Mouse (Mus musculus): ENCODE data around the gene Sez6l. TPM values are rescaled to one million over a fixed set of nuclear protein-coding genes. Genes with fewer than 3 reads are reported as not detected.

Gene Sez6l
- polyA plus RNA-seq, 1 experiment from 2014 or later: 0.28 TPM

DNA sequence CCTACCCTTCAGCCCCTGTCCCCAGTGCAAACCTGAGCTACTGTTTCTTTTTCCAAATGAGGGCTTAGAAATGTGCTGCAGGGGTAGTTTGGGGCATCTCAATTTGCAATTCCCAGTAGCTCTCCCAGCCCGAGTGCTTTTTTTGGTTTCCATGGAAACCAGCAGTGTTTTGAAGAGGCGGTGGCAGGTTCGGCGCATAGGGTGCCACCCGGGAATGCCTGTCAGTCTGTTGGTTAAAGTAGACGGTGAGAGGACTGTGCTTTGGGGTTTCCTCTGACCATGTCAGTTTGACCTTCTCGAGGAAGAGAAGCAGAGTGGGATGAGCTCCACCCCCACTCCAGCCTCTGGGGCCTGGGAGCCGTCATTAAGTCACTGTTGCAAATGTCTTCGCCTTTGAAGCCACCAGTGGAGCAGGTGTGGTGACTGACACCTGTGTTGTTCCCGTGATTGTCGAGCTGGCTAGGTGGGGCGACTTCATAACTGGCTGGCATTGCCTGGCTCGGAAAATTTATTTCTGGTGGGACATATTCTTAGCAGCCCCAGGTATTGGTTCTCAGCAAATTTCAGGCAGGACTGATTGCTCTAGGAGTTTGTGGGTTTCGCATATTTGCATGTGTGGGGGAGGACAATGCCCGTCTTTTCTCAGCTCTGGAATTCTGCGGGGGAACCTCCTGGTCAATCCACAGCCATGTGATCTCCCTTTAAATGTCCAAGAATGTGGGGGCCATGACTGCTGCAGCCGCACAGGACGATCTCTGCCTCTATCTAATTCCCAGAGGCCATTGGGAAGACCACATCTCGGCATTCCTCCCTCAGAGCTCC, 165.3 kb downstream of the Sez6l start:
- 10% methylated on average over 19 of the region's 19 CpGs for WGBS
- H3K4me2 ChIP-seq (ENCODE audit: low read length): peak overlapping the region; percentile 13; the same call in 1 of the 2 replicates
- DNase-seq (ENCODE audit: low spot score): peak; percentile 59

GRCm38 (mm10) chr5:112411072-112411471, 165.9 kb downstream of the Sez6l start:
- H3K4me2 ChIP-seq (ENCODE audit: low read length): no peak overlapping the region
- H3K4me1 ChIP-seq (replicated peaks; ENCODE audit: insufficient read depth, low read length): 0 out of 2 replicates have a peak, but pooled peaks cover 6% of the 10 kb centered on the region
- H3K27me3 ChIP-seq (ENCODE audit: insufficient read depth, low read length): no peaks in the 10 kb centered on the region
- H3K36me3 ChIP-seq (ENCODE audit: insufficient read depth, low read length): no peaks in the 10 kb centered on the region
- H3K9ac ChIP-seq (ENCODE audit: low read depth, low read length): no peak overlapping the region
- no peaks in the 10 kb centered on the region for H3K9me3 ChIP-seq (replicated peaks; ENCODE audit: low read length)
- DNase-seq (ENCODE audit: low spot score) (no peak), ATAC-seq (replicated peaks; ENCODE audit: low FRiP score, low read depth) (no peak)
- no peak overlapping the region for H3K4me3 ChIP-seq (replicated peaks; ENCODE audit: low read depth, low read length)
- 47% methylated on average over 11 of the region's 11 CpGs for WGBS
- TF ChIP-seq CTCF (IDR thresholded peaks at IDR 0.05; ENCODE audit: low read depth): no peak
- no peak overlapping the region for H3K27ac ChIP-seq

More for the DNA sequence above, 165.3 kb downstream of the Sez6l start:
- 0 out of 2 replicates have a peak, but pooled peaks have one; percentile 27 for ATAC-seq (replicated peaks; ENCODE audit: low FRiP score, low read depth)
- Histone ChIP-seq H3K4me1 (replicated peaks; ENCODE audit: insufficient read depth, low read length) (0 out of 2 replicates have a peak, but pooled peaks cover 6% of the 10 kb centered on the region), H3K27me3 (ENCODE audit: insufficient read depth, low read length) (no peaks in the 10 kb centered on the region), H3K36me3 (ENCODE audit: insufficient read depth, low read length) (no peaks in the 10 kb centered on the region), H3K9me3 (replicated peaks; ENCODE audit: low read length) (no peaks in the 10 kb centered on the region), H3K27ac (no peak overlapping the region), H3K4me3 (replicated peaks; ENCODE audit: low read depth, low read length) (no peak overlapping the region), H3K9ac (ENCODE audit: low read depth, low read length) (no peak overlapping the region)
- no peak for TF ChIP-seq CTCF (IDR thresholded peaks at IDR 0.05; ENCODE audit: low read depth)

- no peaks in the 10 kb centered on the region for H3K27me3 ChIP-seq (ENCODE audit: insufficient read depth, low read length)
- ATAC-seq (replicated peaks; ENCODE audit: low FRiP score, low read depth) (no peak), DNase-seq (ENCODE audit: low spot score) (no peak)
- H3K36me3 ChIP-seq (ENCODE audit: insufficient read depth, low read length): no peaks in the 10 kb centered on the region
- H3K4me2 ChIP-seq (ENCODE audit: low read length): no peak overlapping the region
- no peaks in the 10 kb centered on the region for H3K9me3 ChIP-seq (replicated peaks; ENCODE audit: low read length)
- H3K4me3 ChIP-seq (replicated peaks; ENCODE audit: low read depth, low read length): no peak overlapping the region
- H3K4me1 ChIP-seq (replicated peaks; ENCODE audit: insufficient read depth, low read length): 0 out of 2 replicates have a peak, but pooled peaks cover 6% of the 10 kb centered on the region
- no peak overlapping the region for H3K9ac ChIP-seq (ENCODE audit: low read depth, low read length)
- TF ChIP-seq CTCF (IDR thresholded peaks at IDR 0.05; ENCODE audit: low read depth): no peak
- no peak overlapping the region for H3K27ac ChIP-seq
- WGBS: 49% methylated on average over 5 of the region's 5 CpGs
Observed at GRCm38 (mm10) chr5:112409274-112409673, 167.7 kb downstream of the Sez6l start.

DNA sequence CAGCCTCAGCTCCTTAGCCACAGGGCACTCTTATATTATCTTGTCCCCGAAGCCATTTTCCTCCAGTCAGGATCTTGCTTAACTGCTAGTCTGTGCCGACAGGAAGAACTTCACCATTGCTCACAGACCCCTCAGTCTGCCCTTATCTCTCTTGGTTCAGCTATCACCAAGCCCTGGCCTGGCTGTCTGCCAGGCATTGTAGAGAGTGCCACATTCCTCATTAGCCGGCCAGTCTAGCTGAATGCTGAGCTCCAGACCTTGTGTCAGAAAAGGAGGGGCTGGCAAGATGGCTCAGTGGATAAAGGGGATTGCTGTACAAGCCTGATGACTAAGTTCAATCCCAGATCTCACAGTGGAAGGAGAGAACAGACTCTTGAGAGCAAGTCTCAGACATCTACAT, 171.0 kb downstream of the Sez6l start:
- ATAC-seq (replicated peaks; ENCODE audit: low FRiP score, low read depth): no peak
- TF ChIP-seq CTCF (IDR thresholded peaks at IDR 0.05; ENCODE audit: low read depth): no peak
- Histone ChIP-seq H3K36me3 (ENCODE audit: insufficient read depth, low read length) (no peaks in the 10 kb centered on the region), H3K4me1 (replicated peaks; ENCODE audit: insufficient read depth, low read length) (no peaks in the 10 kb centered on the region), H3K9ac (ENCODE audit: low read depth, low read length) (no peak overlapping the region), H3K9me3 (replicated peaks; ENCODE audit: low read length) (no peaks in the 10 kb centered on the region), H3K27ac (no peak overlapping the region), H3K4me3 (replicated peaks; ENCODE audit: low read depth, low read length) (no peak overlapping the region), H3K4me2 (ENCODE audit: low read length) (no peak overlapping the region), H3K27me3 (ENCODE audit: insufficient read depth, low read length) (no peaks in the 10 kb centered on the region)
- 67% methylated on average over 3 of the region's 3 CpGs for WGBS
- DNase-seq (ENCODE audit: low spot score): no peak

- no peaks in the 10 kb centered on the region for H3K9me3 ChIP-seq (replicated peaks; ENCODE audit: low read length)
- ATAC-seq (replicated peaks; ENCODE audit: low FRiP score, low read depth): no peak
- no peak overlapping the region for H3K4me2 ChIP-seq (ENCODE audit: low read length)
- no peak overlapping the region for H3K9ac ChIP-seq (ENCODE audit: low read depth, low read length)
- H3K4me1 ChIP-seq (replicated peaks; ENCODE audit: insufficient read depth, low read length): no peaks in the 10 kb centered on the region
- DNase-seq (ENCODE audit: low spot score): no peak
- no peak overlapping the region for H3K27ac ChIP-seq
- 44% methylated on average over 3 of the region's 3 CpGs for WGBS
- no peaks in the 10 kb centered on the region for H3K36me3 ChIP-seq (ENCODE audit: insufficient read depth, low read length)
- no peak overlapping the region for H3K4me3 ChIP-seq (replicated peaks; ENCODE audit: low read depth, low read length)
- TF ChIP-seq CTCF (IDR thresholded peaks at IDR 0.05; ENCODE audit: low read depth): no peak
- H3K27me3 ChIP-seq (ENCODE audit: insufficient read depth, low read length): no peaks in the 10 kb centered on the region
Observed at GRCm38 (mm10) chr5:112402437-112402836, 174.5 kb downstream of the Sez6l start.

GRCm38 (mm10) chr5:112399284-112399683, 177.7 kb downstream of the Sez6l start:
- DNase-seq (ENCODE audit: low spot score): no peak
- Histone ChIP-seq H3K9ac (ENCODE audit: low read depth, low read length) (no peak overlapping the region), H3K36me3 (ENCODE audit: insufficient read depth, low read length) (no peaks in the 10 kb centered on the region), H3K4me3 (replicated peaks; ENCODE audit: low read depth, low read length) (no peak overlapping the region), H3K4me1 (replicated peaks; ENCODE audit: insufficient read depth, low read length) (no peaks in the 10 kb centered on the region; the same call in 1 of the 2 replicates), H3K4me2 (ENCODE audit: low read length) (no peak overlapping the region), H3K27ac (no peak overlapping the region), H3K9me3 (replicated peaks; ENCODE audit: low read length) (no peaks in the 10 kb centered on the region), H3K27me3 (ENCODE audit: insufficient read depth, low read length) (no peaks in the 10 kb centered on the region)
- no peak for ATAC-seq (replicated peaks; ENCODE audit: low FRiP score, low read depth)
- no peak for TF ChIP-seq CTCF (IDR thresholded peaks at IDR 0.05; ENCODE audit: low read depth)
- WGBS: 61% methylated on average over 10 of the region's 10 CpGs
